Mouse (Mus musculus): Measurements from ENCODE around the gene Orai1. TPM values are rescaled to one million over a fixed set of nuclear protein-coding genes. Genes with fewer than 3 reads are reported as not detected.
A peak's percentile ranks its signal among the peaks of the same experiment; 100 is the strongest.

Gene Orai1
- polyA plus RNA-seq, 1 experiment from 2014 or later = 9.6 TPM

DNA sequence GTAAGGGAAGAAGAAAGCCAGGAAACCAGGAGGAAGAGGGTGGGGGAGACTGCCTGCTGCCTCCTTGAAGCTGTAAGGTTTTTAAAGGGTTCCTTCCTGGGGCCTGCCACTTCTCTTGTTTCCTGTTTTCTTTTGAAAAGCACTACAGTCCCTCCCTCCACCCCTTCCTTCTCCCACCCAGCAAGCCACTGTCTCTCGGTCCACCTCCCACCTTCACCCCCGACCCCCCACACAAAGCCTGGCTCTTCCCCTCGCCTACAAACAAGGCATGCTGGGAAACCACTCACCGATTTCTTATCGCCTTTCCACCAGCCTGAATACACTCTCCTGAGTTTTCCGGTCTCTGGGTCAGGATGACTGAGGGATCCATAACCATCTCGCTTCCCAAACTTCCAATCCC, 25.9 kb downstream of the Orai1 start:
- Histone ChIP-seq H3K27me3 (ENCODE audit: control insufficient read depth, insufficient read depth, low read length) (no peaks in the 10 kb centered on the region), H3K4me3 (ENCODE audit: low read depth, low read length) (no peak overlapping the region), H3K27ac (replicated peaks; ENCODE audit: low read depth, low read length) (no peak overlapping the region), H3K9ac (replicated peaks; ENCODE audit: low read length) (no peak overlapping the region), H3K4me1 (ENCODE audit: control insufficient read depth, insufficient read depth, low read length) (no peaks in the 10 kb centered on the region), H3K4me2 (ENCODE audit: low read depth, low read length) (no peak overlapping the region), H3K36me3 (replicated peaks; ENCODE audit: control insufficient read depth, insufficient read depth, low read depth, low read length) (no peaks in the 10 kb centered on the region), H3K9me3 (replicated peaks; ENCODE audit: control insufficient read depth, low read length) (no peaks in the 10 kb centered on the region)
- 58% methylated on average over 7 of the region's 7 CpGs for WGBS
- DNase-seq (ENCODE audit: low spot score) (no peak), ATAC-seq (replicated peaks; ENCODE audit: insufficient number of reproducible peaks, low FRiP score, low TSS enrichment, low read depth) (no peak)

DNA sequence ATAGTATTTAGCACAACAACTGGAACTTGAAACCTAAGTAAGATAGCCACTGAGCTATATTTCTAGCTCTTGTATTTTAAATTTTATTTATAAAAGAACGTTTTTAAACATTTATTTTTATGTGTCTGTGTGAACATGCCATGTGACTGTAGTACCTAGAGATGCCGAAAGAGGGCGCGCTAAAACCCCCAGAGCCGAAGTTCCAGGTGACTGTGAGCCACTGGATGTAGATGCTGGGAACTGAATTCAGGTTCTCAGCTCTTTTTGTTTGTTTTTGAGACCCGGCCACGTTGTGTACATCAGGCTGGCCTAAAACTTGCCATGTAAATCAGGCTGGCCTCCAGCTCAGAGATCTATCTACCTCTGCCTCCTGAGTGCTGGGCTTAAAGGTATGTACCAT, 29.0 kb downstream of the Orai1 start:
- Histone ChIP-seq H3K27ac (replicated peaks; ENCODE audit: low read depth, low read length) (no peak overlapping the region), H3K4me2 (ENCODE audit: low read depth, low read length) (no peak overlapping the region), H3K4me1 (ENCODE audit: control insufficient read depth, insufficient read depth, low read length) (no peaks in the 10 kb centered on the region), H3K36me3 (replicated peaks; ENCODE audit: control insufficient read depth, insufficient read depth, low read depth, low read length) (no peaks in the 10 kb centered on the region), H3K9ac (replicated peaks; ENCODE audit: low read length) (no peak overlapping the region), H3K9me3 (replicated peaks; ENCODE audit: control insufficient read depth, low read length) (no peaks in the 10 kb centered on the region), H3K27me3 (ENCODE audit: control insufficient read depth, insufficient read depth, low read length) (no peaks in the 10 kb centered on the region), H3K4me3 (ENCODE audit: low read depth, low read length) (no peak overlapping the region)
- DNase-seq (ENCODE audit: low spot score) = peak; percentile 42
- WGBS = 17% methylated on average over 7 of the region's 7 CpGs
- ATAC-seq (replicated peaks; ENCODE audit: insufficient number of reproducible peaks, low FRiP score, low TSS enrichment, low read depth) = no peak

DNA sequence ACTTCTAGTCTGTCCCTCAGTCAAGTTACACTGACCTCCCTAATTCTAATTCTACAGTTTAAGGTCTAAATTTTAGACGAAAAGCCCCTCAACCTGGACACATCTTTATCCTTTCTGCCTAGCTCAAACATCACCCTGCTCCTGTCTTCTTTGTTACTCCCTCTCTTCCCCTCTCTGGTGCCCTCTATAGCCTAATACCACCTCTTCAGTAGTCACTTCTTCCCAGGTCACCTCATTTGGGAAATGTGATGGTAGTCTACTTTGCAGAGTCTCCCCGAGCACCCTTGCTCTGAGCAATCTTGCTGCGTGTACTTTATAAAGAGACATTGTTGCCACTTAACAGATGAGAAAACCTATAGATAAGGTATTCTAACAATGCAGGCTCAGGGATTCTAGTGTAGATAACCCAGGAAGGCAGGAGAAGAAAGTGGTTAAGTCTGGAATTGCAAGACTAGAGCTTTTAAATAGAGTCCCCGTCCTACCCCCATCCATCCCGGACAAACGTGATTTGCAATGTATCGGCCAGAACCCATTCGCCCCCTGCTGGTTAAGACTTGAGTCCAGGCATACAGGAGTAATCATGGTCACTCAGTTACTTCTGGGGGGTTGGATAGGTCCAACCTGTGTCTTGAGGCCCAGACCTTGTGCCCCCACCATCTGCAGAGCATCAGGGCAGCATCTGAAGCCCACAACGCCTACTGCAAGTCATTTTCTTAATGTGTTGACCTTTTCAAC, 30.9 kb downstream of the Orai1 start:
- Histone ChIP-seq H3K4me3 (ENCODE audit: low read depth, low read length) (no peak overlapping the region), H3K4me2 (ENCODE audit: low read depth, low read length) (no peak overlapping the region), H3K9me3 (replicated peaks; ENCODE audit: control insufficient read depth, low read length) (no peaks in the 10 kb centered on the region), H3K27me3 (ENCODE audit: control insufficient read depth, insufficient read depth, low read length) (no peaks in the 10 kb centered on the region), H3K9ac (replicated peaks; ENCODE audit: low read length) (no peak overlapping the region), H3K36me3 (replicated peaks; ENCODE audit: control insufficient read depth, insufficient read depth, low read depth, low read length) (no peaks in the 10 kb centered on the region), H3K4me1 (ENCODE audit: control insufficient read depth, insufficient read depth, low read length) (no peaks in the 10 kb centered on the region; the same call in 1 of the 2 replicates), H3K27ac (replicated peaks; ENCODE audit: low read depth, low read length) (no peak overlapping the region)
- DNase-seq (ENCODE audit: low spot score) = peak; percentile 82
- ATAC-seq (replicated peaks; ENCODE audit: insufficient number of reproducible peaks, low FRiP score, low TSS enrichment, low read depth) = no peak
- WGBS = 30% methylated on average over 9 of the region's 9 CpGs

DNA sequence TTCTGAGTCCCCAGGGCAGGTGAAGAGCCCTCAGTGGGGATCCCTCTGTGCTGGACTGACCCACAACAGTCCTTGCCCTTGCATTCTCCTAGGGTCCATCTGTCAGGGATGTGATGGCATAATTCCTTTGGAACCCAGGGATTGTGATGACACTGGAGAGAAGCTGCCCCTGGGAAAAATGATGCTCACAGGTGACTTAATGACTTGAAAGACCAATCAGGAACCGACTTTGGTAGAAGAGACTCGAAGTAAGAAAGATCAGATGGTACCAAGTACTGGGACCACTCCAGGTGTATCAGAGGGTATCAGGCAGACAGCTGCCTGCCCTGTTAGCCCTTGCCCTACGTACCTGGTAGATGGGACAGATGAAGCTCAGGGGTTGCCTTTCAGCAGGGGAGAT, 32.0 kb downstream of the Orai1 start, which contains the start of gene Morn3:
Gene Morn3, minus strand, starts transcription at position 101 of the 400 bp plus-strand sequence.
- H3K9me3 ChIP-seq (replicated peaks; ENCODE audit: control insufficient read depth, low read length) = no peaks in the 10 kb centered on the region
- DNase-seq (ENCODE audit: low spot score) (no peak), ATAC-seq (replicated peaks; ENCODE audit: insufficient number of reproducible peaks, low FRiP score, low TSS enrichment, low read depth) (no peak)
- no peaks in the 10 kb centered on the region; the same call in 1 of the 2 replicates for H3K4me1 ChIP-seq (ENCODE audit: control insufficient read depth, insufficient read depth, low read length)
- 86% methylated on average over 3 of the region's 3 CpGs for WGBS
- no peak within 1 kb of the TSS for H3K4me3 ChIP-seq (ENCODE audit: low read depth, low read length)
- H3K4me2 ChIP-seq (ENCODE audit: low read depth, low read length) = no peak within 1 kb of the TSS
- no peaks in the 10 kb centered on the region for H3K27me3 ChIP-seq (ENCODE audit: control insufficient read depth, insufficient read depth, low read length)
- H3K27ac ChIP-seq (replicated peaks; ENCODE audit: low read depth, low read length) = no peak within 1 kb of the TSS
- no peak within 1 kb of the TSS for H3K9ac ChIP-seq (replicated peaks; ENCODE audit: low read length)
- H3K36me3 ChIP-seq (replicated peaks; ENCODE audit: control insufficient read depth, insufficient read depth, low read depth, low read length) = no peaks in the 10 kb centered on the region

DNA sequence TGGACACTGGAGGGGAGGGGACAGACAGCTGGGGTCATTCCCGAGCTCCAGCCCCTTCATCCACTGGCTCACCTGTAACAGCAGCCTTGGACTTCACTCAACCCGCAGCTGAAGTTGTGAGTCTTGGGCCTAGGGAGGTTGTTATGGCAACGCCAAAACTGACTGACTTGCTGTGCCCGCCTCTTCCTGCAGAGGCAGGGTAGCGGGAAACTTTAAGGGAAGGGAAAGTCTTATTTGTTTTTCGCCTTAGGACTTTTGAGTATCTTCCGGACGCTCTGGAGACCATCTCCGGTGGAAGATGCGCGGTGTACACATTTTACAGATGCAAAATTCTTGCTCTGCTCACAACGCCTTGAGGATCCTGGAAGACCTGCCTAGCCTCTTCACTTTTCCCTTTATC, 34.4 kb downstream of the Orai1 start:
- 0 out of 2 replicates have a peak overlapping the region, but pooled peaks have one; percentile 14 for H3K4me3 ChIP-seq (ENCODE audit: low read depth, low read length)
- peak overlapping the region; percentile 56 for H3K9ac ChIP-seq (replicated peaks; ENCODE audit: low read length)
- H3K4me1 ChIP-seq (ENCODE audit: control insufficient read depth, insufficient read depth, low read length) = no peaks in the 10 kb centered on the region; the same call in 1 of the 2 replicates
- H3K4me2 ChIP-seq (ENCODE audit: low read depth, low read length) = peak overlapping the region; percentile 43
- H3K27ac ChIP-seq (replicated peaks; ENCODE audit: low read depth, low read length) = no peak overlapping the region
- WGBS = 4% methylated on average over 12 of the region's 12 CpGs
- H3K27me3 ChIP-seq (ENCODE audit: control insufficient read depth, insufficient read depth, low read length) = no peaks in the 10 kb centered on the region
- H3K36me3 ChIP-seq (replicated peaks; ENCODE audit: control insufficient read depth, insufficient read depth, low read depth, low read length) = no peaks in the 10 kb centered on the region
- no peaks in the 10 kb centered on the region for H3K9me3 ChIP-seq (replicated peaks; ENCODE audit: control insufficient read depth, low read length)
- DNase-seq (ENCODE audit: low spot score) = peak; percentile 85
- ATAC-seq (replicated peaks; ENCODE audit: insufficient number of reproducible peaks, low FRiP score, low TSS enrichment, low read depth) = peak; percentile 73; the same call in 1 of the 2 replicates

DNA sequence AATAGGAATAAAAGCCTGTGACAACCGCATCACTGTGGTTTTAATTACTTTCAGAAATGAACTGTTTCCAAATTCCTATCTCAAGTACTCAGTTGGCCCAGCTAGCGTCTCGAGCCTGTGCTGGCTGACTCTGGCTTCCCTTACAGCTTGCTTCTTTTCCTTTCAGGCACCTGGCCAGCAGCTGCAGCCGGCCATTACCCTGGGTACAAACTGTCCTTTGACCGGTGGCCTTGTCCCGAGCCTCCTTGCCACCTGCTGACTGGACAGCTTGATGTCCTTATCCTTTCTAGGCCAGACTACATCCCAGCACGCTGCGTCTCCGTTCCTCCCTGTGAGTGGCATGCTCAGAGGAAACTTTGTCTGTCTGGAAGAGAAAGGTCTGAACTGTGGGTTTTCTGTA, 36.0 kb downstream of the Orai1 start:
- WGBS = 85% methylated on average over 9 of the region's 9 CpGs
- no peak overlapping the region for H3K4me3 ChIP-seq (ENCODE audit: low read depth, low read length)
- H3K4me1 ChIP-seq (ENCODE audit: control insufficient read depth, insufficient read depth, low read length) = no peaks in the 10 kb centered on the region; the same call in 1 of the 2 replicates
- H3K9me3 ChIP-seq (replicated peaks; ENCODE audit: control insufficient read depth, low read length) = no peaks in the 10 kb centered on the region
- no peaks in the 10 kb centered on the region for H3K36me3 ChIP-seq (replicated peaks; ENCODE audit: control insufficient read depth, insufficient read depth, low read depth, low read length)
- no peak overlapping the region for H3K27ac ChIP-seq (replicated peaks; ENCODE audit: low read depth, low read length)
- DNase-seq (ENCODE audit: low spot score) (no peak), ATAC-seq (replicated peaks; ENCODE audit: insufficient number of reproducible peaks, low FRiP score, low TSS enrichment, low read depth) (no peak)
- H3K4me2 ChIP-seq (ENCODE audit: low read depth, low read length) = no peak overlapping the region
- no peak overlapping the region for H3K9ac ChIP-seq (replicated peaks; ENCODE audit: low read length)
- H3K27me3 ChIP-seq (ENCODE audit: control insufficient read depth, insufficient read depth, low read length) = no peaks in the 10 kb centered on the region

DNA sequence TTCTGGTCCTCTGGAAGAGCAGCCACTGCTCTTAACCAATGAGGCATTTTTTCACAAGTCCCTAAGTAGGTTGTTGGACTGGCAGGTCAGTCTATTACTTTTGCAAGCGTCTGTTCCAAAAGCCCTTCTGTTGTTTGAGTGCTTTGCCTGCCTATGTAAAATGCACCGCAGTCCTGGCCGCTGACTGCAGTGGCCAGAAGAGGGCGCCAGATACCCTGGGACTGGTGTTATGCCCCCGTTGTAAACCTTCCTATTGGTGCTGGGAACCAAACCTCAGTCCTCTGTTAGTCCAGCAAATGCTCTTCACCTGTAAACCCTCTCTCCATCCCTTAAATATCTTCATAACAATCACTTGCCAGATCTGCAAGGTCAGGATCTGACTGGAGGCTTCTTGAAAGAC, 36.9 kb downstream of the Orai1 start:
- Histone ChIP-seq H3K27me3 (ENCODE audit: control insufficient read depth, insufficient read depth, low read length) (no peaks in the 10 kb centered on the region), H3K9me3 (replicated peaks; ENCODE audit: control insufficient read depth, low read length) (no peaks in the 10 kb centered on the region), H3K4me2 (ENCODE audit: low read depth, low read length) (no peak overlapping the region), H3K4me1 (ENCODE audit: control insufficient read depth, insufficient read depth, low read length) (no peaks in the 10 kb centered on the region; the same call in 1 of the 2 replicates), H3K36me3 (replicated peaks; ENCODE audit: control insufficient read depth, insufficient read depth, low read depth, low read length) (no peaks in the 10 kb centered on the region), H3K4me3 (ENCODE audit: low read depth, low read length) (no peak overlapping the region), H3K9ac (replicated peaks; ENCODE audit: low read length) (no peak overlapping the region), H3K27ac (replicated peaks; ENCODE audit: low read depth, low read length) (no peak overlapping the region)
- WGBS = 77% methylated on average over 5 of the region's 5 CpGs
- DNase-seq (ENCODE audit: low spot score) (no peak), ATAC-seq (replicated peaks; ENCODE audit: insufficient number of reproducible peaks, low FRiP score, low TSS enrichment, low read depth) (no peak)

DNA sequence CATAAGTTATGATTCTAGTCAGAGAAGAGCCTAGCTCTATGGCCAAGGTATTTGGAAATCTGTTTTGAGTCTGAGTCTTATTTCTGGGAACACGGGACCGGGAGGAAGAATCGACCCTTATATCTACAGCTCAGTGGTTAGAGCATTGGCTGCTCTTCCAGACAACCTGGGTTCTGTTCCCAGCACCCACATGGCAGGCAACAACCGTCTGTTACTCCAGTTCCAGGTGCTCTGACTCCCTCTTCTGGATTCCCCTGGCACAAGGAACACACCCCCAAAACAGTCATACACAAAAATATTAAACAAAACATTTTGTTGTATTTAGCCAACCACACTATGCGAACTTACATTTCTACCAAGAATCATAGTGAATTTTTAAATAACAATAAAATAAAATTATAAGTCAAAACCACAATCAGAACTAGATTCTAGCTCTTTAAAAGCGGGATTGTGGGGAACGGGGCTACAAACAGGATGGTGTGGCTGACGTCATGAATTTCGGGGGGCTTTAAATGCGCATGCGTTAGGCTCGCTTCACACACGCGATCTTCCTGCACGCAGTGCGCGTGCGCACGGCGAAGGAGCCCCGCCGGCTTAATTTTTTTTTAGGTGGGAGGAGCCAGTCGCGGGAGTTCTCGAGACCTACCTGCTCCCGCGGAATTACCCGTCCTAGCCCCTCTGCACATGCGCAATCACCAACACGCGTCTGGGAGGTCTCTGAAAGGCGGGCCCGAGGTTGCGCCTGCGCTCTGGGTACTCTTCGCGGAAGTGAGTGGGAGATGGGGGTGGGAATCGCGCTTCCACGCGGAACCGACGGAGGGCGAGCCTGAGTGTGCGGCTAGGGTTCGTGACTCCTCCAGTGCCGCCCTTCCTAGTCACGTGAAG, 42.7 kb downstream of the Orai1 start:
- no peaks in the 10 kb centered on the region for H3K36me3 ChIP-seq (replicated peaks; ENCODE audit: control insufficient read depth, insufficient read depth, low read depth, low read length)
- no peak overlapping the region for H3K9ac ChIP-seq (replicated peaks; ENCODE audit: low read length)
- H3K27me3 ChIP-seq (ENCODE audit: control insufficient read depth, insufficient read depth, low read length) = no peaks in the 10 kb centered on the region
- H3K4me2 ChIP-seq (ENCODE audit: low read depth, low read length) = peak overlapping the region; percentile 27
- no peak overlapping the region for H3K27ac ChIP-seq (replicated peaks; ENCODE audit: low read depth, low read length)
- H3K4me1 ChIP-seq (ENCODE audit: control insufficient read depth, insufficient read depth, low read length) = no peaks in the 10 kb centered on the region
- DNase-seq (ENCODE audit: low spot score) (peak; percentile 100), ATAC-seq (replicated peaks; ENCODE audit: insufficient number of reproducible peaks, low FRiP score, low TSS enrichment, low read depth) (peak; percentile 93)
- peak overlapping the region; percentile 23 for H3K4me3 ChIP-seq (ENCODE audit: low read depth, low read length)
- 8% methylated on average over 48 of the region's 48 CpGs for WGBS
- H3K9me3 ChIP-seq (replicated peaks; ENCODE audit: control insufficient read depth, low read length) = no peaks in the 10 kb centered on the region
